Mouse (Mus musculus): ENCODE data around the gene Togaram2.

Togaram2 gene

DNA sequence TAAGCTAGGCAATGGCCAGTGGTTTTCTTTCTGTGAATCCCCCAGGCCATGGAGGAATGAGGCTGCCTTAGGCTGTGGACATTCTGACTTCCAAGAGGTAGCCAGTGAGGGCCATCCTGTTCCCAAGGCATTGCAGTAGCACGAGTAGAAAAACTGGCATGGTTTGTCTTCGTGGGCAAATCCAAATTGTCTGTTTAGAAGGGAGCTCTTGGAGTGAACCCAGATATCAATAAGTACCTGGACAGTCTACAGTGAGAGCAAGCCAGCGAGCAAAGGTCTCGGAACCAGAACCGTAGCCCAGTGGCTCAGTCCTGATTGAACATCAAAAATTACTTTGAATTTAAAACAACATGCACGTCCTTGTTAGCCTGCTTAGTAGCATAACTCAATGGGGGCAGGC lies 10.2 kb downstream of the Togaram2 start:
- DNase-seq: no peak

DNA sequence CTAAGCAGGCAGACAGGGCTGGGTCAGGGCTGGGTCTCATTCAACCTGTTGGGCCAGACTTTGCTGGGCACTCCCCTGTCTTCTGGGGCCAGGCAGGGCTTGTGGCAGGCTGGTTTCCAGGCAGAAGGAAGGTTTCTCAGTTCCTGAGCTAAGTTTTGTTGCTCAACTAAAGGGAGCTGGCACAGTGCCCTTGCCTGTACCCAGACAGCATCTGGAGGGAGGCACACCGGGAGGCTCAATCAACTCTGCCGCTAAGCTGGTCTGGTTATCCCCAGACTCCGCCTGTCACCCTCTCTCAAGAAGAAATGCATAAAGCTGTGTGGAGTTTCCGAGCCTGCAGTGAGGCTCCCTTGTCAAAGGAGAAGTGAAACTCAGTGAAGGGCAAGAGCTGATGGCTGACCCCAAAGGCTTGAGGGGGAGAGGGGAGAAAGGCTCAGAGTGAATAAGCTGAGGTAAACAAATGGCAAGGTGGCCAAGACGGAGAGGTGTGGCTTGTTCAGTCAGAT lies 11.1 kb downstream of the Togaram2 start:
- DNase-seq: peak; percentile 61

DNA sequence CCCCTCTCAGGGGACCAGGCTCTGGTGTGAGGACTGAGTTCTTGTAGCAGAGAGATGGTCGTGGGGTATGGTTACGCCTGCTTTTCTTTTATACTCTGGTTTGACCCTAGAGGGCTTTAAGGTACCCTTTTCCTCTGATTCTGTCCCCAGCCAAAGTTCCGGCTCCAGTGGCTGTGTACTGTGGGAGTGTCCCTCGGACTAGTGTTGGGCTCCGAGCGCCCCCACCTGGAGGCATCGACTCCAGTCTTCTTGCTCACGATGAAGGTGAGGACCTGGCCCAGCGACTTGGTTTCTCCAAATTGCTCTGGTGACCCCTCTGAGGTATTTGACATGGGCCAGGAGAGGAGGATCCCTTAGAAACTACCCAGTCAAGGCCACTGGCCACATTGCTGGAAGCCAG lies 14.4 kb downstream of the Togaram2 start:
- no peak for DNase-seq

DNA sequence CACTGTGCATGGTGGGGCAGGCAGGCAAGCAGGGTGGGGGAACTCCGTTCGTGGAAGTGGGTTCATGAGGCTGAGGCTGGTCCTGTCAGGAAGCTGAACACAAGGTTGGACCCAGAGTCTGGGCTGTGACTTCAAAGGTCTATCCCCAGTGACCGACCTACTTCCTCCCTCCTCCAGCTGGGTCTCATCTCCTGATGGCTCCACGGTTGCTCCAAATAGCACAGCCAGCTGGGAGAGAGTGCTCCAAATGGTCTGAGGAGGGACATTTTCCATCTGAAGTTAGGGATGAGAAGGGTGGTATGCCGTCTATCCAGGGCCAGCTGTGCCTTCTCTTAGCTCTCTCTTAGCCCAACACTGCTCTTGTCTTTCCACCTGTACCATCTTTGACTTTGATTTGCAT lies 16.8 kb downstream of the Togaram2 start:
- no peak for DNase-seq

DNA sequence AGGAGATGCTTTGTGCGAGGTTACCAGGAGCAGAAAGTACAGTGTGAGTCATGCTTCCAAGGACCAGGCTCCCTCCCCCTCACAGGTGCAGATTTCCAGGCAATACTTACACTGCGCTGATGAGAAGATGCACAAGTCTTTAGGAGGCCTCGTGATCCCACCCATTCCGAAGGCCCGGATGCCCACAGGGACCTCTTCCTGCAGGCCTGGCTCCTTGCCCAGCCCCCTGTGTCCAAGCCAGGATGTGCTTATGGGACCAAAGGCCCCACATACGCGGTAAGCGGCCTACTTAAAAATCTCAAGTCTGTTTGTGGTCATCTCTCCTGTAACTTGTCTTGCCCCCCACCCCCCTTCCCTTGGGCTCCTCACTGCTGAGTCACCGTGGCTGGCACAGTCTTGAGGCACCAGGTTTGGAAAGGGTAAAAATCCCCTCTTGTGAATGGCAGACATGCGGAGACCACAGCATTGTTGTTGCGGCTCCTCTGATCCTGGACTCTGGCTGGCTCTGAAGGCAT lies 18.4 kb downstream of the Togaram2 start:
- no peak for DNase-seq

DNA sequence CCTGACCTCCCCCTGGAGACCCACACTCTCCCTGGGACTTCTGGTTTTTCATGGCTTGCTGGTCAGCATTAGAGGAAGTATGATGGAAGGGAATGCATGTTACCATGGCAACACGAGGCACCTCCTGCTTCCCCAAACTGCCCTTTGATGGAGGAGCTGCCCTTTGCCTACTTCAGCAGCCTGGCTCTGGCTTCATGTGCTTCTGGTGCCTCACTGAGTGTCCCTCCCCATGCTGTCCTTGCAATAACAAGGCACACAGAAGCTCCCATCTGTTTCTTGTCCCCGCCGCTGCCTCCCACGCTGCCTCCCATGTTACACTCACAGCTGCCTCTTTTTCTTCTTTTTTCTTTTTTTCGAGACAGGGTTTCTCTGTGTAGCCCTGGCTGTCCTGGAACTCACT lies 20.3 kb downstream of the Togaram2 start:
- no peak for DNase-seq

DNA sequence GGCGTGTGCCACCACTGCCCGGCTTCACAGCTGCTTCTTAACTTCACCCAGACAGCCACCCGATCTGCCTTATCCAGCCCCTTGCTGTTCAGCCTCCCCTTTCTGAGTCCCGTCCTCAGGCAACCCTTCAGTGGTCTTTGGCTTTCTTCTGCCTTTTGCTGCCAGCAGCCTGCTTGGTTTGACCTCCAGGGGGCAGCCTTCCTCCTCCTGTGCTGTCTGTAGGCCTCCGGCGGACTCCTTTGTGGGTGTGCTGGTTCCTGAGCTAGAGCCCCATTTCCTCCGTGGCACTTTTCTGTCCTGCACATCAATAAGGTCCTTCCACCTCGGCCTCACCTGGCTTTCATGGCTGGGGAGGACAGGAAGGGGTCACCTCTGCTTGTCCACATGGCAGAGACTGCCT lies 20.7 kb downstream of the Togaram2 start:
- no peak for DNase-seq

DNA sequence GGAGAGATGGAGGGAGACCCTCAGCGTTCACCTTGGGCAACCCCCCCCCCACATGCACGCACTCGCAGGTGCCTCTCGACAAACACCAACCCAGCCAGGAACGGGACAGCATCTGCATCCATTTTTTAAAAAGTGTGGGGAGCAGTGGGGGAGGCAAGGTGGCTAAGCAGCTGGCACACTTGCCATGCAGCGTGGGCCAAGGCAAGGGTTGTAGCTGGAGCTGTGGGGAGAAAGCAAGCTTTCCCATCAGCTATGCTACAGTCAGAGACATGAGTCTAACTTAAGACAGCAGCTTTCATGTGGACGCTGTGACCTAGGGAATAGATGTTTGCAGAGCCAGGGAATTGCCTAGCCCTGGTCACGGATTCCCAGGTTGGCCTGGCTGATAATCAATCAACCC lies 22.1 kb downstream of the Togaram2 start:
- DNase-seq: no peak

DNA sequence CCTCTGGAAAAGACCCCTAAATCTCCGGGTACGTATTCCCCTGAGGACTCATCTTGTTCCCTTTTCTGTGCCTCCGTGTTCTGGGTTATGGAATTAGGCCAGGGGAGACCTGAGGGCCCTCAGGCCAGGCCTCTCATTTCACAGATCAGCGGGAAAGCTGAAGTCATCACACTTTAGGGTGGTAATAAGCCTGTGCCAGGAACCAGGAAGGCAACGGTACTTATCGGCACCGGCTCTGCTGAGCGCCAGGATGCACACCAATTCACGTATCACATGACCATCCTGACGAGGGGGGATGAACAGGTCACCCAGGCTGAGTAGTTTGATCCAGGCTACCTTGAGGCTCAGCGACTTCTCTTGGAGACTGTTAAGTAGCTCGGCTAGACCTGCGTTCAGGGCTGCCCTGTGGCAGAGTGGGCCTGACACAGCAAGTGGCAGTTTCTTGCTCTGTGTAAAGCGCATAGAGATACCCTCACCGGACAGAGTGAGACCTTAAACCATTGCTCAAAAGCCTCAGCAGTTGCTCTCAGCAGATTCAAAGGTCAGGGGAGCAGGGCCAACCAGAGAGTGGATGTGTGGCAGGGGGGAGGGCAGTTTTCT lies 22.8 kb downstream of the Togaram2 start:
- DNase-seq: no peak

DNA sequence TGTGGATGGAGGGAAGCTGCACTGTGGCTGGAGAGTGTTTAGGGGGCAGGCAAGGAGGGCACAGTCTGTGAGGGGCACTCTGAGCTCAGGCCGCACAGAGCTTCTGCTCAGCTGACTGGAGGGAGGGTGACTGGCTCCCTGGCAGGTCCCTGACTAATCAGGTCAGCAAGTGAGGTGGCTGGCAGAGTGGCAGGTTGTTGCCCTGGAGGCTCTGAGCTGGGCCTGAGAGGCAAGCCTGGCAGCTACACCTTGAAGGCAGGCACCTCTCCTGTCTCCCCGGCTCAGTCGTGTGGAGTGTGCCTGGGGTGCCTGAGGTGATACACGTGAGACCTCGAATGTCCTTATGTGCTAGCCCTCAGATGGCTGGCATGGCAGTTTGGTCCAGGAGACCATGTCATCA lies 23.3 kb downstream of the Togaram2 start:
- DNase-seq: no peak

DNA sequence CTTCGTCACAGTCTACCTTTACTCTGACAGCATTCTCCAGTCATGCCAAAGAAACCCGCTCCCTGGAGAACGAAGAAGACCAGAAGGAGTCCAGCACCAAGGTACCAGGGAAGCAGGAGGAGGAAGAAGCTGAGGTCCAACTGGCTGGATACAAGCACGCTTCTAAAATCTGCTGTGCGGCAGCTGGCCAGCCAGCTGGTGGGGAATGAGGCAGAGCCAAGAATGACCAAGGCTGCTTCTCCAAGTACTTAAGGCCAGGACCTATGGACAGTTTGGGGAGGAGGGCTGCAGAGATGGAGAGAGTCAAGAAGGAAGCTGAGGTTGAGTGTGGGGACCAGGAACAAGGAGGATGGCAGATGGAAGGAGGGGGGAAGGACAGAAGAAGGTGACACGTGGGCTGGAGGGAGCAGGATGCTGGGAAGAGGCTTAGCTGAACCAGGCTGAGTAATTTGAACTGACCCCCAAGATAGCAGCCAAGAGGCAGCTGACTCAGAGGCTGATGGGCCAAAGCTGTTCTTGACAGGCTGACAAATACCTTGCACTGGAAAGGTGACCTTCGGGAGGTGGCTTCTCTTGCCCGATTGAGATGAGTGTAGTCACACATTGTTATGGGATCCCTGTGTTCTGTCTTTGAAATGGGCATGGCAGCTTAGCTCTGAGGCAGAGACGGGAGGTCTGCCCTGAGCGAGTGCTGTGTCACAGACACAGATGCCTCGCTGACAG lies 25.0 kb downstream of the Togaram2 start:
- DNase-seq: no peak

DNA sequence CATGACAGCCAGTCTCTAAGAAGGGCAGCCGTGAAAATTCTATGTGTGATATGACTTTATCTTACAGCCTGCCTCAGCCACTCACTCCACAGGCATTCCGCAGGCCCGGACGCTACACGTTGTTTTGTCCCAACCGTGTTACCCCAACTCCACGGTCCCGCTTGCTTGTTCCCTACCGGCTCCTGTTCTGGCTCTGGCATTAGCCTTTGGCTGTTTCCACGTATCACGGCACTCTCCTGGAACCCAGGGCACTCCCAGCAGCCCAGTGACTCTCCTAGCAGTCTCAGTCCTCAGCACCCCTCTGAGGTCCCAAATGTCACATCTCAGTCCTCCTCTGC lies 25.5 kb downstream of the Togaram2 start:
- DNase-seq: no peak

DNA sequence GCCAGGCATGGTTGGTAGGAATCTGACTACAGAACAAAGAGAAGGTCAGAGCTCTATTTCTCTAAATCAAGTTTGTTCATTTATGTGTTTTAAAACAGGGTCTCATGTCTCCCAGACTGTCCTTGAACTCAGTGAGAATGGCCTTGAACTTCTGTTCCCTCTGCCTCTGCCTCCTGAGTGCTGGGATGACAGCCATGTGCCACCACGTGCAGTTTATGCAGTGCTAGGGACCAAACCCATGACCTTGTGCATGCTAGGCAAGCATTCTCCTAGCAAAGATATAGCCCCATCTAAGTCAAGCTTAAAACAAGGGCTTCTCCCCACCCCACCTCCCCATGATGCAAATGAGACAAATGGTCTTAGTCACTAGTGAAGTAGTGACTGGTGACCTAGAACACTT lies 32.1 kb downstream of the Togaram2 start:
- no peak for DNase-seq

DNA sequence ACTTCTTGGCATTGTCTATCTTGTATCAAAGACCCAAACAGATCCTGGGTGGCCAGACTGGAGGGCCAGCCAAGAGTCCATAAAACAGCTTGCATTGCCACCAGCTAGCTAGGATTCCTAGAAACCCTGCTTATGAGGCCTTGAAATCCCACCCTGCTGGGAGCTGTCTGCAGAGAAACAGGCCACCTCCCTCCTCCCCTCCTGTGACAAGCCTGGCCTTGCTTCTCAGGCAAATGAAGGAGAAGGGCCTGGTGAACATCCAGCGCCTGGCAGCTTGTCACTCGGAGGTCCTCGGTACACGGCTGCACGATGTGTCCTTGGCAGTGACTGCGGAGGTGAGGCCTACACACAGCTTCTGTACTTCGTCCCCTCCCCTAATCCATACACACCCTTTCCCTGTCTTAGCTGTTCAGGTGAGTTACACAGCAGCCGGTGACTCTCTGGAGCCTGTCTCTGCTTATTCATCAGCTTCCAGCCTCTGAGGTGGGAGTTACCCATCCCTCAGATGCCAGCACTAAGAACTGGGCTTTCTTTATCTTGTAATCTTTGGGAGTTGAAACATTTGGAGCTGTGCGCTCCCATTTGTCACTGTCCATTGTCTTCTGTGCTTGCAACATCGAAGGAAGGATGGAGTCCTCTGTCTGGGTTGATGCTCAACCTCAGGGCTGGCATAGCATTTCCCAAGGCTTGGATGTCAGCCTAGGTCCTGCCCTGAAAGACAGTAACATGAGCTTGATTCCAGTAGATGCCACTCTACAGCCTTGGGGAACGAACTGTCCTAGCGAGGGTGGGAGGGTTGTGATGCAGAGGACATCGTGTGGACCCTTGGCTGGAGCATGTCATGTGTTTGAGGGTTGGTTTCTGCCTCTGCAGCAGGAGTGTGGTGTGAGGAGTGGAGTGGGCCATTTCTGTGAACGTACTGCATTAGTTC lies 32.8 kb downstream of the Togaram2 start:
- DNase-seq: no peak

DNA sequence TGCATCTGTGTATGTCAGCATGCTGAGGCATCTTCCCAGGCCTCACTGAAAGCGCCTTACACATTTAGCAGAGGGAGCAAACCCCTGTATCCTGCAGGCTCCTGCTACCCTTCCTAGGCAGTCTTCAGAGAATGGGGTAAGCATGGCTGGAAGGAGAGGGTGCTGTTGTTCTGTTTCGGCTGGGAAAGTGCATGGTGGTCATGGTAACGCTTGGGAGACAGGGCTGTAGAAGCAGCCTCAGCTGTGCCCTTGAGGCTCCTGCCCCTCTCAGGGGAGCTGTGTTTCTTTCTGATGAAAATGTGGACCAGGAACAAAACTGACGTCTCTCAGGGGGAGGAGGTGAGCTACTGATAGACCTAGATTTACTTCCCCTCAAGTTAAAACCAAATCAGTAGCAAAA lies 34.7 kb downstream of the Togaram2 start:
- no peak for DNase-seq

DNA sequence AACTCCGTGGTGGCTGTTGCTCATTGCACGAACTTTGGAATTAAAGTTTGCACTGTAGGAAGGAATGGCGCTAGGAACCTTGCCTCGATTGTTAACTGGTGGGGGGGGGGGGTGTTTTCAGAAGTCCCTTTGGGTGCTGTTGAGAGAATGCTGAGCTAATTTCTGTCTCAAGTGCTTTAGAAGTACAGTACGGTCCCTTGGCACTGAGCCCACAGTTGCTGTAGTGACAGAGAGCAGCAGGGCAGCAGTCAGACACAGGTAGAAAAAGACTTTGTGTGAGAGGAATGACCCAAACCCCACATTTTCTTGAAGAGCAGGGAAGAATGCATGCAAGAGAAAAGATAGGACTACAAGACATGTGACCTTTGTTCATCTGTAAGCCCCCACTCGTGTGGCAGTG lies 39.2 kb downstream of the Togaram2 start:
- no peak for DNase-seq

DNA sequence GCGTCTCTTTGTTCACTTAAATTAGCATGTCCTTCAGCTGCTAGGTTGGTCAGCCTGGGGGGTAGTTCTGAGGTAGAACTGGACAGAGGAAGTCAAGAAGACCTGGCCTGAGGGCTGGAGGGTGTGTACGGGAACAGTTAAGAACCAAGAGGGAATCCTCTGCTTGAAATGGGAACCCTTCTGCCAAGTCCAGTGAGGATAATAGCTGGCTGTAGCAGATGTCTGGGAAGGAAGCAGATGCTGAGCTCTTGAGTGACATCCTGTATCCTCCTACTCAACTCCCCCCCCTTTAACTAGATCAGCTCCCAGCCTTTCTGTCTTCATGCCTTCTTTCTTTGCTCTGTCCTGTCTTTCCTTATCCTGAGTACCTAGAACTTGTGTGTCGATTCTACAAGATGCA lies 42.0 kb downstream of the Togaram2 start:
- no peak for DNase-seq

DNA sequence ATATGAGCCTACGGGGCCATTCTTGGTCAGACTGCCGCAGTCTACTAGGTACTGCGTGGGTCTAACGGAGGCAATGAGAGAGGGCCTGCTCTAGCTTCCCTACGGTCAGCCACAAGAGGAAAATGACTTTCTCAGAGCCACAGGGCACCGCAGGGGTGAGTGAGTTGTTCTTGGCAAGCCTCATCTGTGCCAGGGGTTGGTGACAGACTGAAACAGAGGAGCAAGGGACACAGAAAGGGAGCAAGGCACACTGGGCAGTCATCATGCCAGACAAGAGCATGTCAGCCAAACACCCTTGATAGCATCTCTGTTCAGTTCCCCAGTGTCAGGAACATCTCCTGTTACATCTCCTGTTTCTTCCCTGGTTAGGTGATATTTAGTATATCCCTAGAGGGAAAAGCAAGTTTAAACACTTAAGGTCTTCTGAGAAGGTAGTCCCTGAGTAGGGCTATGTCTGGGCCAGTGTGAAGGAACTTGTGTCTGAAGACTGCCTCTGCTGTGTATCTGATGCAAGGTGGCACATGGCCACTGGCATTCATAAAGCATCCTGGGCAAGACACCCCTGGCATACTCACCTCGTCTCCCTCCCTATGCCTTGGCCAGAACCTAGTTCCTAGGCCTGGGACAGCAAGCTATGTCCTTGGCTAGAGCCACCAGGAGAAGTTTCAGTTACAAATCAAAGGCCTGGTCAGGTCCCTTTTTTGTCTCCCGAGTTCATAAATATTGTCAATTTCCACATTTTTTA lies 45.0 kb downstream of the Togaram2 start:
- DNase-seq: no peak

DNA sequence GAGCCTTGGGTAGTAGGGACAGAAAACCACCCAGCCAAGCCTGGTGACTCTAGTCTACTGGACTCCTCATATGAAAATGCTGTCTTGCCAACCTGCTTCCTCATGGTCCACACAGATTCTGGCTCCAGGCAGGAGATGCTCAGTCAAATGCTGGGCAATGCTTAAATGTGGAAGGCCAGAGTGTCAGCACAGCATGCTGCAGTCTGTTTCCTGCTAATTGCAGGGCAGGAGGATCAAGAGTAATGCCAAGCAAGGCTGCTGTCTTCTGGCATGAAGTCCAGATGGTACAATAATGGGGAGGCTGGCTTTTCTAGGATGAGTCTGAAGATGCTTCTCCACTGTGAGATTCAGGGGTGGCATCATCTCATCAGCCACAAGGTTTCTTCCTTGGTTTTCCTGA lies 47.4 kb downstream of the Togaram2 start:
- no peak for DNase-seq

DNA sequence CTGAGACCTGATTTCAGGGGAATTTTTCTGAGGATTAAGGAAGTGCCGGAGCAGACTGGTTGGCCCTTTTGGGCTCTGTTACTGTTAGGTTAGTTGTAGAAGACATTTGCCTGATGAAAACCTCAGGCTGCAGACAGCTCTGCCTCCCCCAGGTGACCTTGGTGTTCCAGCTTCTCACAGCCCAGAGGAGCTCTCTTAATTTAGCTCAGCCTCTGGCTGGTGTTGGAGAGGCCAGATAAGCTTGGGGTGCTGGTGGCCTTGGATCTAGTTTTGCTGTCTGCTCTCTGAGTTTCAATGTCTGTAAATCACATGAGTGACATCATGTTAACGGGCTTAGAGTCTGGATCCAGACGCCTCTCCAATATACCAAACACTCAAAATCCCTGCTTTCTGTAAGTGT lies 48.0 kb downstream of the Togaram2 start:
- no peak for DNase-seq

DNA sequence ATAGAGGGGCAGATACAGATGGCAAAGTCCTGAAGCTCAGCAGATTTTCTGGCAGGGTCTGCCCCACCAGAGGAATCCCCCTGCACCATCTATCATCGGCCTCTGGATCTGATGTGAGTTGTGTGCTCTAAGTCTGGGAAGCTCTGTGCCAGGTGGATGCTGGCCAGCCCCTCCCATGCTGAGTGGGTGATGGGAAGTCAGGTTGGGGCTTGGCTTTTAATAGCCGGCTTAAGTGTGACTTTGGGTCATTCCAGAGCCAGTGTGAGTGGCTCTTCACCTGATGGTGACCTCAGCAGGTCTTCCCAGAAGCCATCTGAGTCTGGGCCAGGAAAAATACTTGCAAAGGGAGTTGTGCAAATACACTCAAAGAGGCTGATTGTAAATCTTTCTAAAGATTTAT lies 57.6 kb downstream of the Togaram2 start:
- peak; percentile 25 for DNase-seq

DNA sequence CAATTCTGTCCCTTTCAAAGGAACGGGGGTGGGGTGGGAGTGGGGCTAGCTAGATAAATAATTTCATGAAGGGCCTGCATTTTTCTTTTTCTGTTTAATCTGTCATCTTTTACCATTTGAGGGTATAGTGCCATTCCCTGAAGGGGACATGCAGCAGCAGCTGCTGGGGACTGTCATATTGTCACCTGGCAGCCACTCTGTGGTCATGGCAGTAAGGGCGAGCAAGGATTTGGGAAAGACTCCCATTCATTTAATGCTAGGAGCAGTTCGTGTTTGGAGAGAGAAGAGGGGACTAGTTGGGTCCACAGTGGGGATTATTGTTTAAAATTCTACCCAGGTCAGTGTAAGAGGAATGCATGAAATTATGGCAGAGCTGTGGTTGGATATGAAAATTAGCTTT lies 63.4 kb downstream of the Togaram2 start:
- no peak for DNase-seq

DNA sequence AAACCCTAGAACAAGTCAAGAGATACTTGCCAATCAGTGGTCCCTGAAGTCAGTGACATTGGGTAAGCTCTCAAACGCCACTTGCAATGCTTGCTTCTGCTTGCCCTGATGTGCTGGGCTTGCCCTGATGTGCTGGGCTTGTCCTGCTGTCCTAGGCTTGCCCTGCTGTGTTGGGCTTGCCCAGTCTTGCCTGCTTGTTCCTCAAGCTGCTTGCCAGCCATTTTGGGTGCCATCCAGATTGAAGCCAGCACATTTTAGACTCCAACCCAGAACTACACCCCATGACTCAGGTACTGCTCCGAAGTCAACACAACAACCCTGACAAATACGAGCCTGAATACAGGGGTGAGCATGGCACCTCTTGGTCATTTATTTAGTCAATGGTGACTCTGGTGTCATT lies 69.1 kb downstream of the Togaram2 start:
- no peak for DNase-seq
